Mouse (Mus musculus): Measurements from ENCODE around the gene Stx8. TPM values are rescaled to one million over a fixed set of nuclear protein-coding genes. Genes with fewer than 3 reads are reported as not detected.

Stx8 gene
- total RNA-seq, 2 experiments from 2014 or later = 7.6 to 34.6 TPM

DNA sequence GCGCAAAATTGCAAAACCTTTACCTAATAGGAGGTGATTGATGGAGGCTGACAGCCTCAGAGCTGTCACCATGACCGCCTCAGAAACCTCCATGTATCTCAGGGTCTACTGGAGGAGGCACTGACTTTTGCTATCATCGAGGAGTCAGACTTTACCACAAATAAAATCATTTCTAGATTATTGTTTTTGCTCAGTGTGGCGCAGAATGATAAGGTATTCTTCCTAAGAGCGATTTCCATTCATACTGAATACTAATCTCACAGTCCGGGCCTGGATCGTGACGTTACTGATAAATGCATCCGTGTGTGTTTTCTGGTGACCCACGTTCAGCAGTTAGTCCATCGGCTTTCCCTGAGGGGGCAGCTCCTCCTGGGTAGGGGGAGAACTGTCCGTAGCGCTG is 153.1 kb downstream of the Stx8 start:
- peak; percentile 86 for ATAC-seq (replicated peaks; ENCODE audit: low FRiP score, low TSS enrichment, poor library complexity, severe bottlenecking)

DNA sequence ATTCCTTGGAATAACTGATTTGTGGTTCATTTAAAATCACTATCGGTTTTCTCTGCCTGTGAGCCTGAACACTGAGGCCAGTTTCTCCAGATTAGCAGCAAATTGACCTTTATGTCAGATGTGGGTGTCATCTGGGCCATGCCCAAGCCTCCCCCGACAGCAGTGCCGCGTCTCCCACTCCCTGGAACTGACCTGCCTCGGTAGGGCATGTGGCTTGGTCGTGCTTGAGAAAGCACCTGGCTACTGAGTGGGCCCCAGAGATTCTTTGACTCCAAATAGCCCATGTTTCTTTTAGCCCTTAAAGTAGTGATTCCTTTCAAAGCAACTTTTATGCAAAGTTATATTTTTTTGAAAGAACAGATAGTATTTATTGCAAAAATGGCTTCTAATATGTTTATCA is 155.3 kb downstream of the Stx8 start:
- ATAC-seq (replicated peaks; ENCODE audit: low FRiP score, low TSS enrichment, poor library complexity, severe bottlenecking) = no peak

DNA sequence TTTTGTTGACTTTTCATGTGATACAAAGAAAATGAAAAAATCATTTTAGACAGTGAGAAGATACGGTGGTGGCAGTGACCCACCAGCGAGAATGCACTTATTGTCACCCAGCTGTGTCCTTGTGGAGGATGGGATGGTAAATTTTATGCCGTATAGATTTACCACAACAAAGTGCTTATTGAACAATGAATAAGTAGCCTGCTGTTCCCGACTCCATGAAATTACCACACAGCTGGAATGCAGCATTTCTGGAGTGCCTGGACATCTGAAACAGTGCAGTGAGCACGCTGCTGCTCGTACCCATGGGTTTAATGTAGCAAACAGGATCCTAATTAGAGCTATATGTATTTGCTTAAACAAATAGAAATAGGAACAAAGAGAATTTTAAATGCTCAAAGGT is 155.7 kb downstream of the Stx8 start:
- ATAC-seq (replicated peaks; ENCODE audit: low FRiP score, low TSS enrichment, poor library complexity, severe bottlenecking) = no peak

DNA sequence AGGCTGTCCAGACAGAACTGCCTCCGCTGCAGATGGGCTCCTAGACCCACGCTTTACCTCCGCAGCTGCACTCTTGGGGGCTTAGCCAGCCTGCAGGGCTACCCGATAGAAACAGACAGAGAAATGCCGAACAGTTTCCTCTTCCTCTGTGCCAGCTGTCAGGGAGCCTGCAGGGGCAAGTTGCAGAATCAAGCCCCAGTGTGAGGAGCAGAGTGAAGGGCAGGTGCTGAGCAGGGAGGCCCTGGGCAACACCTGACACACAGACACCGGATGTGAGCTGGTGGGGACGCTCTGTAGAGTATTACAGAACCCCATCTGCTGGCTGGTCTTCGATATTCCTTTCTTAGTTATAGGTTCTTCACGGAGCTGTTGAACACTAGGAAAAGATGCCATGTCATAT is 160.1 kb downstream of the Stx8 start:
- no peak for ATAC-seq (replicated peaks; ENCODE audit: low FRiP score, low TSS enrichment, poor library complexity, severe bottlenecking)

DNA sequence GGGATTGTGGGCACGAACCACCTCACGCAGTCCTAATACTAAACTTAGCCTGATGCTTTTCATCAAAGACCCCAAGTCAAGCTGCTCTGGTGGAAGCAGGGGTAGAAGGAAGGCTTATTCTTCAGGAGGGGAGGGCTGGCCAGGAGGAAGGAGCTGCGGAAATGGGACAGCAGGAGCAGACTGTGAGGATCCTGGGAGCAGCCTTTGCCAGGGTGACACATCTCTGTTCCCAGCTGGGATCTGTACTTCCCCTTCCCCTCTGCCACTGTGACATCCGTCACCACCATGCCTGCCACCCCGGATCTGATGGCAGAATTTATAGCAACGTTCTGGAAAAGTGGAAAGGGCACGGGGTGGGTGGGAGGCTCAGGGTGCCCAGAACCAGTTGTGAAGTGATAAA is 168.5 kb downstream of the Stx8 start:
- ATAC-seq (replicated peaks; ENCODE audit: low FRiP score, low TSS enrichment, poor library complexity, severe bottlenecking) = no peak

- ATAC-seq (replicated peaks; ENCODE audit: low FRiP score, low TSS enrichment, poor library complexity, severe bottlenecking) = no peak
Measured at GRCm38 (mm10) chr11:68135350-68135749, 169.4 kb downstream of the Stx8 start.

DNA sequence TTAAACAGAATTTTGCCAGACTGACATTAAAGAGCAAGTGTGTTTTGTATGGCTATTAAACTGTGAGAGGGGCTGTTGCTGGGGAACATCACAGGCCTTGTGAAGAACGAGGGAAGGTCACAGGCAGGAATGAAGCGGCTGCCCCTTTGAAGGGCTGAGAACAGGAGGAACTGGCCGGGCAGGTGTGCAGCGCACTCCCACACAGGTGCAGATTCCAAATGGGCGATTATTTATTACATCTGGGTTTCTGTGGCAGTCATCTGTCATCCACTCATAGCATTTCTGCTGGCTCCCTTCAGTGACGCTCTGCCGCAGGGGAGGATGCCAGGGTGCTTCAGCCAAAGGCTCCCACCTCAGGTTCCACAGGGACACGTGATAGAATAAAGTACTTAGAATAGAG is 170.7 kb downstream of the Stx8 start:
- ATAC-seq (replicated peaks; ENCODE audit: low FRiP score, low TSS enrichment, poor library complexity, severe bottlenecking) = no peak

DNA sequence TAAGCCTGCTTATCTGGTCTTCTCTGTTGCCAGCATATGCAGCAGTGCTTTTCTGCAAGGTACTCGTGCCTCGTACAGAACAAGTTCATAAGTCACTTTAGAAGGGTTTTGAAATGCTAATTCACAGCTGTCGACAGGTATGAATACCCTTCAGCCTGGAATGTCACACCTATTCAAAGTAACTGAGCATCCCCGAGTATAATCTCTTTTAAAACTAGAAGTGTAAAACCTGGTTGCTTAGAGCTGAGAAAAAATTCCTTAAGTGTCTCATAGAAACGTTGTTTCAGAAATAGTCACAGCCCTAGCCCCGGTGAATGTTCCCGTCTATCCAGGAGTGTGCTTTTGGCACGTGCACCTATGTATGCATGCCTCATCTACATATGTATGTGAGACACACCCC is 176.3 kb downstream of the Stx8 start:
- no peak for ATAC-seq (replicated peaks; ENCODE audit: low FRiP score, low TSS enrichment, poor library complexity, severe bottlenecking)

- ATAC-seq (replicated peaks; ENCODE audit: low FRiP score, low TSS enrichment, poor library complexity, severe bottlenecking) = no peak
Measured at GRCm38 (mm10) chr11:68144235-68145065, 178.5 kb downstream of the Stx8 start.

DNA sequence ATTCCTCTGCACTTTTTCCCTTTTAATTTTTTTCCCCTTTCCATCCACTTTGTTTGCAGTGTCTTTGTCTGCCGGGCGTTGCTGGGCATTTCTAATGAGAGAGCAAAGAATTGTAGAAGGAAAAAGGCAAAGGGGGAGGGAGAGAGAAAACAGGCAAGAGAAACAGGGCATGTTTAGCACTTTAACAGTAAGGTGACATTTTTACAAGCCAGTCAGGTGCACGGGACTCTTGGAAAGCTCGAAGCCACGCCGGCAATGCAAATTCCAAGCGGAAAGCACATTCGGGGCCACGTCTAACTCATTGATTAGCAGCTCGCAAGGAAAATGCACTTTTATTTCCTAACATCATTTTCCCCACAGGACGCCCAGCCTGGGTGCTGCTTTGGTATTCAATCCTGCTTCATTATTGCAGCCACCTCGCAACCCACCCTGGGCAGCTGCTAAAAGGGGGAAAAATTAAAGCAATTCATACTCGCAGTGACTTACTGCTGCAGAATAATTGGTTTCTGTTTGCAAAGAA is 179.1 kb downstream of the Stx8 start:
- no peak for ATAC-seq (replicated peaks; ENCODE audit: low FRiP score, low TSS enrichment, poor library complexity, severe bottlenecking)

DNA sequence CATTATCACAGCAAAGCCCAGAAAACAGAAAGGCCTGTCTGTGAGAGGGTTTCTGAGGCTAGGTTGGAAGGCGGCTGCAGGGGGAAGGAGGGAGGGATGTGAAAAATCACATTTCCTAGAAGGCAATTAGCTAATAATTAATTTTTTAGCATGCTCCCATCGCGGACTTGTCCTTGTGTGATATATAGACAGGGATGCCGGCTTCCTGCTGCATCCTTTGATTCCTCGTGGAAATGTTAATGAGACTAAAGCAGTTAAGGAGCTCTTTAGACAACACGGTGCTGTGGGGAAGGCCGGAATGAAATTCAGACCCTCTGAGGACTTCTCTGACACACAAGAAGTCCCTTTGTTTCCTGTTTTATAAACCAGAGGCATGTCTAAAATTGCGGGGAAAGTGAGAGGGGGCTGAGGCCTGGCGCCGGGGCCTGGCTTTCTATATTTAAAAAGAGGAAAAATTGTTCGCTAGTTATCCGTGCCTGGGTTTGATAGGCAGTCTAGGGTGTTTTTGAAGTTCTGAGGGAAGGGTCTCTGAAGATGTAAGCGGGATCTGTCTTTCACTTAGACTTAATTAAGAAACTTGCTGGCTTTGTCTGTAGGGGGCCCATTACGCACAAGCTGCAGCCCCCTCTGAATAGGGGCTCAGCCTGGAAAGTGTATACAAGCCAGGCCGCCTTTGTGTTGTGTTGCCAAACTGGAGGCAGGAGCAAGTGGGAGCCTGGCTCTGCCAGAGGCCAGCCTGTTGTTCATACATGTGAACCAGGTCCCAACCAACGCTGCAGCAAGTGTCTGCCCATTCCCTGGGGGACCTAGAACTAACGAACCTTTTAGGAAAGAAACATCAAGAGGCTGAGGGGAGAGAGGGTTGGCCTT is 179.8 kb downstream of the Stx8 start:
- ATAC-seq (replicated peaks; ENCODE audit: low FRiP score, low TSS enrichment, poor library complexity, severe bottlenecking) = no peak

- no peak for ATAC-seq (replicated peaks; ENCODE audit: low FRiP score, low TSS enrichment, poor library complexity, severe bottlenecking)
Measured at GRCm38 (mm10) chr11:68146456-68146851, 180.5 kb downstream of the Stx8 start.

DNA sequence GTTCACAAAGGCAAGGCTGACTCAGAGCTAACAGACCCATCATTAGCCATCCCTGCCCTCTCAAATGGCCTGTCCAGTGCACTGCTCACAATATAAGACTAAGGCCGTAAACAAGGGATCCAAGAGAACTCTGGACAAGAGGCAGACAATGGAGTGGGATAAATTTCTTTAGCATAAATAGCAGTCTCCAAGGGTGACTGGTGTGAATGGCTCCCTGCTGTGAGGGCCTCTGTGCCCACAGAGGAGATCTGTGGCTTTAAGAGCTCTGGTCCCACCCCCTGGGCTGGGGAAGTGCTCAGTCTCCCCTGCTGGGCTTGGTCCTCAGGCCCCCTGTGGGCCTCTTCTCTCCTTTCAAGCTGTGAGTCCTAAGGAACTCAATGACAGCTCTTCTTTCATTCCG is 184.9 kb downstream of the Stx8 start:
- no peak for ATAC-seq (replicated peaks; ENCODE audit: low FRiP score, low TSS enrichment, poor library complexity, severe bottlenecking)

DNA sequence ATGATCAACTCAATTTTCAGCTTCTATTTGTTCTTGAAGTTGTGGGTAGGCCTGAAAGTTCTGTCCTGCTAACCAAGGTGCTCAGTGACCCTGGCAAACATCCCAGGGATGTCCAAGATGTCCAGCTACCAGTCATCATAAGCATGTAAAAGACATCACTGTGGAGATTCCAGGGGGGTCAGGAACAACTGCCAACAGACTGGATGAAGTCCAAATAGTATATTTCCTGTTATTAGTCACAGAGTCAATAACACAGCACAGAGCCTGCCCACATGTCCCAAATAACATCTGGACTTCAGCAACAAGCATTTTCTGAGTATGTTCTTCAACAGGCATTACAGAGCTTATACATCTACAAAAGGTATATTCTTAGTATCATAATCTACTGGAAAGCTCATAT is 189.8 kb downstream of the Stx8 start:
- no peak for ATAC-seq (replicated peaks; ENCODE audit: low FRiP score, low TSS enrichment, poor library complexity, severe bottlenecking)

DNA sequence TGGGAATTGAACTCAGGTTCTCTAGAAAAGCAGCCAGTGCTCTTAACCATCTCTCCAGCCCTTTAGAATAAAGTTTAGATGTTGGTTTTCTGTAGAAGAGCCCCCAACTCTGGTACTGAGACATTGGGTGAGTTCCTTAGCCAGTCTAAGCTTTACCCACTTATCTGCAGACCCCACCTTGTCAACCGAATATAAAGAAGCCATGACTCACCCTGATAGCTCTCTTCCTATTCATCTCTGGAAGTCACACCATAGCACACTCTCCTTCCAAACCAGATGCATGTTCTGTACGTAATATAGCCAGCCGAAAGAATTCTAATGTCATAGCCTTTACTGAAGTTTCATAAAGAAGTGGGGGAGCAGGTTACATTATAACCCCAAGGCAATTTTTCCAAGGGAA is 192.2 kb downstream of the Stx8 start:
- no peak for ATAC-seq (replicated peaks; ENCODE audit: low FRiP score, low TSS enrichment, poor library complexity, severe bottlenecking)

DNA sequence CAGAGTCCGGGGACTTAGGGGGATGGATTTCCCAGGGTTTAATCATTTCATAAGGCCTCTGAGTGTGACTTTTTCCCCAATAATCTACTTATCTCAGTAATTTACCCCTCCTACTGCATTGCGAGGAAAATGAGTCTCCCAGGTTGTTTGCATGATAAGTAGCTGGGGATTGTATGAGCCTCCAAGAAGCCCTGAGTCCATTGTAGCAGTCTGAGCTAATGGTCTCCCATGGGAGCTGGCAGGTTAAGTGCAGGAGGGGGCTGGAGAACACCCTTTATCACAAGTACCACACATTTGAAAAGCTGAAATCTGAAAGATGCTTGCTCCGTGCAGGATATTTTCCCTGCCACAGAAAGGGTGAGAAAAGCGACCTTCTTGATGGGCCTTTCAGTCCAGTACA is 193.9 kb downstream of the Stx8 start:
- no peak for ATAC-seq (replicated peaks; ENCODE audit: low FRiP score, low TSS enrichment, poor library complexity, severe bottlenecking)

DNA sequence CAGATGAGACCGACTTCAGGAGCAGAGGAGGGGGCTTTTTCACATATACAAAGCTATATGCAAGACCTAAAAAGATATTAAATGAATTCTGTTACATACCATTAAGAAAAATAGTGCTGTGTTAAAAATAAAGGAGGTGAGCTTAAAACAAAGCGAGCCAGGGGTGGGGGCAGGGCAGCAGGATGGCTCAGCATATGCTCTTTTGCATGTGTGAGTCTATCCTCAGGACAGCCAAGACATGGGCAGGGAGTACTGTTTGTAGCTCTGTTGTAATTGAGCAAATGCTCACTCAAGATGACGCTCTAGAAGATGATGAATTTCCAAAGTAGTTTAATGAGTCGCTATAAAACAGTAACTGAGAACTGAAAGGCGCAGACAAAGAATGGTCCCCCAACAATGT is 198.4 kb downstream of the Stx8 start:
- no peak for ATAC-seq (replicated peaks; ENCODE audit: low FRiP score, low TSS enrichment, poor library complexity, severe bottlenecking)

- ATAC-seq (replicated peaks; ENCODE audit: low FRiP score, low TSS enrichment, poor library complexity, severe bottlenecking) = no peak
Measured at GRCm38 (mm10) chr11:68168427-68168826, 202.4 kb downstream of the Stx8 start.

DNA sequence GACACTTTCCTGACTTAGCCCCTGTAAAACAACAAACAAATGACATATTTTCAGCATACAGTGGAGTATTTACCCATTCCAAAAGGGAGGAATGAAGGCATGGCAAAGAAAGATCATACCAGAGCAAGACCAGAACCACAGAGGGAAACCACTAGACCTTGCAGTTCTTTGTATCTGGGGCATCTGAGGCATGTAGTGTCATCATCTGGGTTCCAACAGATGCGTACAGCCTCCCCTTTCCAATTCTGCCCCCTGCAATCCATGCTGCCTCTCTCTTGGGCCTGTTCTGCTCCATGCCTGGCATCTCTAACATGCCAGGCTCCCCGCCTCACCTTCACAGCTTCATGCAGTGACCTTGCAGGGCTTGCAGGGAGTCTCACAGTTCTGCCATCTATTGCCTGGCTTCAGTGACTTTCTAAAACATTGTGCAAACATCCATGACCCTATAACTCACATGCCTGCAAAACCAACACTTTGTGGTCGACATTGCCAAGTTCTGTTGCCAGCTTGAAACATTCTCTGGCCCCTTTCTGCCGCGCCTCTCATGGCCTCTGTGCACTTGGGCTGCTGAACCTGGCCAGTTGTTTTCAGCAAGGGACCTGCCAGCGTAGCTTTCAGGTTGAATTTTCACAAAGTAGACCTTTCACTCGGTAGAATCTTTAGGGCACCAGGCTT is 206.1 kb downstream of the Stx8 start:
- no peak for ATAC-seq (replicated peaks; ENCODE audit: low FRiP score, low TSS enrichment, poor library complexity, severe bottlenecking)

GRCm38 (mm10) chr11:68172648-68173045 is 206.7 kb downstream of the Stx8 start:
- no peak for ATAC-seq (replicated peaks; ENCODE audit: low FRiP score, low TSS enrichment, poor library complexity, severe bottlenecking)
